Mouse (Mus musculus): ENCODE measurements around the gene Dppa3.

DNA sequence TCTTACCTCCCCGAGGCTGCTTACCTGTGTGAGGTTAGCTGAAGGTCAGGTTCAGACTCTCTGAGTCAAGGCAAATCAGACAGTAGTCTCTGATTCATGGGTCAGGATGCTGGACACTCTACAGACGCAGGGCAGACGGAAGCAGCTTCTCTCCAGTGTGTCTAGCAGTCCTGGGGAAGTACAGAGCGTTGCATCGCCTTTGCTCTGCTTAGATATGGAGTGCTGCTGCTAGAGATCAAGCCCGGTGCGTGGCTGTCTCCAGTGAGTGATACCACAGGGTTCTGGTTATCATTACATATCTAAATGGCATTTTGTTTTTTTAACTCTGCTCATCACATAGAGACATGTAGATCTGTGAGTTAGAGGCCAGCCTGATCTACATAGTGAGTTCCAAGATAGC, 29.6 kb upstream of the Dppa3 start:
- no peak for TF ChIP-seq GATA1 (IDR thresholded peaks at IDR 0.05; ENCODE audit: borderline replicate concordance, low read length)
- no peak for TF ChIP-seq FLI1 (IDR thresholded peaks at IDR 0.05; ENCODE audit: low read length)

All from megakaryocyte, embryonic 14.5 days (primary cell).